Mouse (Mus musculus) liver, embryonic 14.5 days (tissue): ENCODE results near the gene Csnk2a2.

Experiments
- CTCF ChIP-seq: IDR thresholded peaks from 2 replicates; pipeline ENCODE4 v1.5.1; 2016; ENCODE audit warnings: antibody characterized with exemption, low read depth, control low read depth
- EP300 ChIP-seq: IDR thresholded peaks from 2 replicates; pipeline ENCODE4 v1.6.1; 2016; ENCODE audit warnings: antibody characterized with exemption, low read depth

DNA sequence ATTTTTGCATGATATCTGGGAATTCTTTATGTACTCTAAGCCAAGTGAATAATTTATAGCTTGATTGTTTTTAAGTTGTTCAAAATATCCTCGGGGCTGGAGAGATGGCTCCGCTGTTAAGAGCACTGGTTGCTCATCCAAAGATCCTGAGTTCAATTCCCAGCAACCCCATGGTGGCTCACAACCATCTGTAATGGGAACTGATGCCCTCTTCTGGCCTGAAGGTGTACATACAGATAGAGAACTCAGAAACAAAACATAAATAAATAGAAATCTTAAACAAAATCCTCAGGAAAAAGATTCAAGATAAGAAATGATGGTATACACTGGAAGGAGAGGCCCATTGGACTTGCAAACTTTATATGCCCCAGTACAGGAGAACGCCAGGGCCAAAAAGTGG lies 53.9 kb downstream of the Csnk2a2 start:
- TF ChIP-seq CTCF (peak; percentile 33; the same call in 1 of the 2 replicates), EP300 (no peak)
